Mouse (Mus musculus) ES-E14 (cell line): ENCODE measurements around the gene Dolk. TPM values are rescaled to one million over a fixed set of nuclear protein-coding genes. Genes with fewer than 3 reads are reported as not detected.

Experiments
- DNase-seq: peaks from one replicate; pipeline ENCODE4 v3.0.0-alpha.2; 2013; ENCODE audit warnings: low read depth, low spot score
- H3K27ac ChIP-seq: 2 replicates; pipeline ENCODE4 v1.5.1; 2012; ENCODE audit warnings: low read depth, mild to moderate bottlenecking, low read length, moderate library complexity, mixed read lengths; ENCODE audit not compliant: poor library complexity, insufficient read depth, severe bottlenecking
- H3K36me3 ChIP-seq: 2 replicates; pipeline ENCODE4 v1.6.1; 2012; ENCODE audit warnings: mild to moderate bottlenecking, low read length, moderate library complexity, mixed read lengths; ENCODE audit not compliant: control insufficient read depth, poor library complexity, insufficient read depth, severe bottlenecking
- H3K4me1 ChIP-seq, 2 experiments: fragments of 150-350 bp in 1 of 2; sonication (generic) in 1 of 2; 2 replicates each; pipeline ENCODE4 v1.6.1; 2012; ENCODE audit warnings: low read length in 2 of 2, mild to moderate bottlenecking in 1 of 2, mixed read lengths in 1 of 2; ENCODE audit not compliant: control insufficient read depth in 2 of 2, insufficient read depth in 2 of 2, poor library complexity in 1 of 2
- H3K4me3 ChIP-seq, 2 experiments: fragments of 150-350 bp in 1 of 2; sonication (generic) in 1 of 2; 2 replicates each; pipeline ENCODE4 v1.5.1; 2012; ENCODE audit warnings: low read length in 2 of 2, low read depth in 1 of 2, mild to moderate bottlenecking in 1 of 2, mixed read lengths in 1 of 2; ENCODE audit not compliant: insufficient read depth in 1 of 2, poor library complexity in 1 of 2, severe bottlenecking in 1 of 2
- H3K9ac ChIP-seq: 2 replicates; pipeline ENCODE4 v1.6.1; 2012; ENCODE audit warnings: low read depth, mild to moderate bottlenecking, low read length, mixed read lengths; ENCODE audit not compliant: poor library complexity, insufficient read depth, severe bottlenecking
- H3K9me3 ChIP-seq: fragments of 150-350 bp; sonication (generic); 2 replicates; pipeline ENCODE4 v1.6.1; 2012; ENCODE audit warnings: low read depth, mild to moderate bottlenecking, low read length; ENCODE audit not compliant: control insufficient read depth, insufficient read depth
- CHD2 ChIP-seq: IDR thresholded peaks from 2 replicates; pipeline ENCODE4 v1.6.1; 2014; ENCODE audit warnings: mild to moderate bottlenecking, low read depth, low read length, inconsistent platforms
- HCFC1 ChIP-seq: IDR thresholded peaks from 2 replicates; pipeline ENCODE4 v1.6.1; 2012; ENCODE audit warnings: low read length, inconsistent platforms, borderline replicate concordance; ENCODE audit not compliant: insufficient read depth
- MAFK ChIP-seq: IDR thresholded peaks from 2 replicates; pipeline ENCODE4 v1.6.1; 2014; ENCODE audit warnings: mild to moderate bottlenecking, low read depth, low read length, inconsistent platforms; ENCODE audit not compliant: insufficient read depth
- ZC3H11A ChIP-seq: IDR thresholded peaks from 2 replicates; pipeline ENCODE4 v1.6.1; 2012; ENCODE audit warnings: low read depth, mild to moderate bottlenecking, inconsistent platforms, low read length, borderline replicate concordance
- ZNF384 ChIP-seq: IDR thresholded peaks from 2 replicates; pipeline ENCODE4 v1.6.1; 2012; ENCODE audit warnings: low read depth, low read length, inconsistent platforms
- in situ Hi-C, 2 experiments: fragments of 600-800 bp; cut with MboI; formaldehyde crosslinking; loops; one replicate each; pipeline ENCODE4 v1.15.1; 2025; ENCODE audit warnings: low sequenced_read_pairs in 2 of 2, inconsistent platforms in 1 of 2; ENCODE audit not compliant: unreplicated experiment in 2 of 2
- total RNA-seq: library from RNA; depleted of rRNA; stranded (reverse); fragments of 300-350 nt; gene quantifications from 2 replicates; pipeline ENCODE4 v1.2.3, GENCODE M21; 2012

Gene Dolk
- total RNA-seq, 1 experiment = 25.2 TPM

- in situ Hi-C loops = no loop called here
- H3K36me3 ChIP-seq = peaks cover 37% of the 10 kb centered on the region
- no peak for TF ChIP-seq HCFC1
- TF ChIP-seq MAFK = no peak
- no peak for TF ChIP-seq CHD2
- TF ChIP-seq ZC3H11A = no peak
- TF ChIP-seq ZNF384 = no peak
- H3K27ac ChIP-seq = no peak overlapping the region
- no peak overlapping the region for H3K9ac ChIP-seq
- H3K4me1 ChIP-seq = peaks cover 0 to 10% of the 10 kb centered on the region in 2 experiments; a peak in 2 of 4 replicates
- no peak for DNase-seq
- H3K9me3 ChIP-seq = no peaks in the 10 kb centered on the region
- no peak overlapping the region for H3K4me3 ChIP-seq
These were observed 26.7 kb downstream of the Dolk start for GRCm38 (mm10) chr2:30259131-30260064.

DNA sequence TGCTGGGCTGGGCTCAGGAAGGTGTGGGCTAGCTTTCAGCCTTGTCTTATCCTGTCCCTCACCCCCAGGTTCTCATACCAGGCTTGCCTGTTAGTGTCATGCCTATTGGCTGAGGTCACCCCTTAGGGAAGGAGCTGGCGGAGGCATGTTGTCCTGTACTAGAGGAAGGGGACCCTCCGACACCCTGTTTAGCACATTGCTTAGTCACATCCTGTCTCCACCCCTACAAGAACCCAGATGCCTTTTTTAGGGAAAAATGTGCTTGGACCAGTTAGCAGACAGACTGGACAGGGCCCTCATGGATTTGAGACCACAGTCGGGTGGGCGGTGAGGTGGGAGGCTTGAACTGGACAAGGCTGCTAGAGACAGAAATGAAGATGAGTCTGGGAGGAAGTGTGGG, 27.5 kb downstream of the Dolk start:
- Histone ChIP-seq H3K27ac (no peak overlapping the region), H3K4me3 (no peak overlapping the region), H3K4me1 (peaks cover 0 to 8% of the 10 kb centered on the region in 2 experiments; a peak in 1 of 4 replicates), H3K36me3 (peaks cover 37% of the 10 kb centered on the region), H3K9me3 (no peaks in the 10 kb centered on the region), H3K9ac (no peak overlapping the region)
- DNase-seq = no peak
- in situ Hi-C loops = no loop called here
- TF ChIP-seq CHD2 (no peak), ZNF384 (no peak)

DNA sequence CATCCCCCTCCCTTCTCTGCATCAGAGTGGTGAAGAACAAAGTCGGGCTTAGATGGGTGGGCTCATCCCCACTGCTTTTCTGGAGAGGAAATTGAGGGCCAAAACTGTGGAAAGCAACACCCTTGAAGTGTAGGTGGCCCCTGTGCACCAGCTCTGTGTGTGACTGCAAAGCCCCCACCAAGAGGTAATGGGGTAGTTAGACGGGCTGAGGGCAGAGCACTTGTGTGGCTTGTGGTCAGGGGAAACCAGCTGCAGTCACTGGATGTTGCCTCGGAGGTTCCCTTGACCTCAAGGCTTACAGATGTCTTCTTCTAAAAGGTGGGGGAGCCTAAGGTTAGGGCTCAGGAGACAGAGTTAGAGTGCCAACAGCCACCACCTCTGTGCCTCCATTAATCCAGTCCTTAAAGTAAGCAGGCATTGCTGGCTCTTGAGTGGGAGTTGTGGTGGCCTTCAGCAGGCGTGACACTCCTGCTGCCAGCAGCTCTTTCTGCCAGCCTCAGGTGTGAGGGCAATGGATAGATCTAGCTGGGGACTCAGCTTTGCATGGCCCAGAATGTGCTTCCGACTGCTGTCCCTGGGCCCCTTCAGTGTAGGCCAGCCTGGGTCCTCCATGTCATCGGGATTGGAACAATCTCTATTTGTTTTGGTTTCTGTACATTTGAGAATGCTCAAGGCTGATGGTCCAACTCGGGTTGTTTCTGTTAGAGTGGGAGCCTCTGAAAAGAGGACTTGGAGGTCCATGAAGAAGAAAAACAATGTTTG, 28.3 kb downstream of the Dolk start:
- no peak for DNase-seq
- H3K4me3 ChIP-seq = no peak overlapping the region
- in situ Hi-C loops = no loop called here
- TF ChIP-seq HCFC1 = no peak
- no peak for TF ChIP-seq ZNF384
- no peak for TF ChIP-seq CHD2
- TF ChIP-seq MAFK = no peak
- no peak for TF ChIP-seq ZC3H11A
- no peaks in the 10 kb centered on the region for H3K9me3 ChIP-seq
- H3K36me3 ChIP-seq = peaks cover 32% of the 10 kb centered on the region
- no peak overlapping the region for H3K9ac ChIP-seq
- no peak overlapping the region for H3K27ac ChIP-seq
- peaks cover 0 to 5% of the 10 kb centered on the region in 2 experiments; a peak in 1 of 4 replicates for H3K4me1 ChIP-seq

GRCm38 (mm10) chr2:30256616-30257350, 29.4 kb downstream of the Dolk start:
- Histone ChIP-seq H3K9ac (no peak overlapping the region), H3K27ac (no peak overlapping the region), H3K9me3 (no peaks in the 10 kb centered on the region), H3K4me1 (peaks cover 0 to 16% of the 10 kb centered on the region in 2 experiments; a peak in 2 of 4 replicates), H3K36me3 (peaks cover 29% of the 10 kb centered on the region), H3K4me3 (peak overlapping the region in 1 of 2 experiments; percentile 44; a peak in 1 of 4 replicates)
- no peak for DNase-seq
- in situ Hi-C loops = no loop called here
- no peak for TF ChIP-seq ZNF384
- no peak for TF ChIP-seq ZC3H11A
- no peak for TF ChIP-seq HCFC1
- no peak for TF ChIP-seq MAFK
- TF ChIP-seq CHD2 = no peak
